Mouse (Mus musculus): Measurements from ENCODE around the gene Arhgap24.

GRCm38 (mm10) chr5:102497205-102497604 is 16.0 kb downstream of the Arhgap24 start:
- TF ChIP-seq POLR2A (IDR thresholded peaks at IDR 0.05; ENCODE audit: extremely low read depth, insufficient read depth, low read length) (no peak), CTCF (IDR thresholded peaks at IDR 0.05; ENCODE audit: low read depth, low read length) (no peak)
